In the genomic region with DNA sequence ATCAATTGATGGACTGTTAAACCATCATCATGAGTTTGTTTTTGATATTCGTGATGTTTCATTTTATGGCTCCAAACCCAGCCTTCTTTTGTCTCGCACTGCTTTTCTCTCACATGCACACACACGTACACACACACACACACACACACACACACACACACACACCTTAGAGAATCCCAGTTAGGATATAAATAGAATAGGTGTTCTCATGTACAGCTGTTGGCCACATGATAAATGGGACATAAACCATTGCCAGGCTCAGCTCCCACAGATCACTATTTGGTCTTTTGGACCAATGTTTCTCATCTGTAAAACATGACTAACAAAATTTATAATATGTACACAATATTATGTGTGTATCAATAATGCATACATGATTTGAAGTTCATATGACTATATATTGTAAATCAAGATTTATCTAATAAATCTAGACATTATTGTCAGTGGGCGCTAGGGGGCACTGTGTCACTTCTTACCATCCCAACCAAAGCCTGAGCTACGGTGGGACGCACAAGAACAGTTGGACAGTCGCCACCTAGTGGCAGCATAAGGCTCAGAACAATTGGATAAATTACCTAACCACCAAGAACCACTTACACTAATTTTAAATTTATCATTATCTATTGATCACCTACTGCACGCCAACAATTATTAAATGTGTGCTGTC, we compare ENCODE assay signal across 8 mouse cellular contexts.
DNase-seq lines count a peak whose midpoint lies in the region; ATAC-seq and TF ChIP-seq lines count a peak whose summit lies in the region.

No protein-coding gene starts in this region.

- CTCF ChIA-PET in Patski (lab: Charles Lee): interaction anchor here (0.6 to 4.3 kb wide), 19 partner anchors 16 to 443 kb away, joined by 3 to 34 read pairs (median 4); partner anchors contain the start of genes B230118H07Rik and Rag1

- WGBS in cerebellum, adult 2 months: 34% methylated on average over 8 of the region's 8 CpGs
- 34% methylated on average over 8 of the region's 8 CpGs for WGBS in hindbrain, embryonic 16.5 days

- in situ Hi-C loops in Patski (cut with MboI; ENCODE audit: low pct_unique_long_range_greater_than_20kb): loop anchor here (5.0 kb wide), 2 partner anchors 55 to 185 kb away; no protein-coding TSS in a partner anchor

- H3K4me3 ChIP-seq in cerebellum, adult 2 months (replicated peaks; ENCODE audit: insufficient read depth, low read depth, low read length): no peak overlapping the region
- no peak overlapping the region for H3K4me3 ChIP-seq in hindbrain, embryonic 16.5 days (ENCODE audit: low read length)

- TF ChIP-seq CTCF in Patski (IDR thresholded peaks at IDR 0.05): peak; percentile 99
- TF ChIP-seq CTCF in cerebellum, adult 2 months (IDR thresholded peaks at IDR 0.05; ENCODE audit: borderline replicate concordance, insufficient read depth, low read depth, low read length): peak; percentile 99

- H3K9ac ChIP-seq in hindbrain, embryonic 16.5 days (ENCODE audit: low read depth, low read length): no peak overlapping the region

- no peak overlapping the region for H3K4me2 ChIP-seq in hindbrain, embryonic 16.5 days (ENCODE audit: low read length)

- H3K4me1 ChIP-seq in cerebellum, adult 2 months (ENCODE audit: control insufficient read depth, insufficient read depth, low read length): no peaks in the 10 kb centered on the region
- H3K4me1 ChIP-seq in hindbrain, embryonic 16.5 days (ENCODE audit: control insufficient read depth, insufficient read depth, low read depth, low read length): no peaks in the 10 kb centered on the region

- peaks cover 39% of the 10 kb centered on the region for H3K27me3 ChIP-seq in Patski
- no peaks in the 10 kb centered on the region for H3K27me3 ChIP-seq in cerebellum, adult 2 months (ENCODE audit: control insufficient read depth, insufficient read depth, low read length)
- H3K27me3 ChIP-seq in hindbrain, embryonic 16.5 days (replicated peaks; ENCODE audit: control insufficient read depth, insufficient read depth, low read length): no peaks in the 10 kb centered on the region

- no peak for ATAC-seq in Patski
- ATAC-seq in hindbrain, embryonic 16.5 days: peak; percentile 54; the same call in 1 of the 2 replicates

- H3K36me3 ChIP-seq in hindbrain, embryonic 16.5 days (ENCODE audit: control insufficient read depth, insufficient read depth, low read length): no peaks in the 10 kb centered on the region

- POLR2A ChIA-PET in Patski (lab: Charles Lee): no interaction called here

- H3K27ac ChIP-seq in cerebellum, adult 2 months (ENCODE audit: insufficient read depth, low read length): no peak overlapping the region
- no peak overlapping the region for H3K27ac ChIP-seq in hindbrain, embryonic 16.5 days (ENCODE audit: low read depth, low read length)

- TF ChIP-seq POLR2A in cerebellum, adult 2 months (IDR thresholded peaks at IDR 0.05; ENCODE audit: borderline replicate concordance, insufficient read depth, low read length): no peak

- peak; percentile 37 for DNase-seq in Patski (ENCODE audit: low read depth, low spot score)
- peak; percentile 84 to 86 for DNase-seq in cerebellum, adult 2 months
- DNase-seq in frontal cortex, adult 2 months (ENCODE audit: extremely low spot score in 1 of 2, low spot score in 1 of 2): peak; percentile 45 to 89
- DNase-seq in layer of hippocampus, postnatal 25 days (ENCODE audit: extremely low spot score in 1 of 2, low spot score in 1 of 2): peak; percentile 69 to 95
- DNase-seq in lung, postnatal 4 days: peak; percentile 77 to 85
- DNase-seq in right cerebral cortex, postnatal 10 days (ENCODE audit: low spot score in 2 of 2): peak; percentile 73 to 87
- DNase-seq in urinary bladder, postnatal 14 days (ENCODE audit: low spot score): peak; percentile 88

- no peaks in the 10 kb centered on the region for H3K9me3 ChIP-seq in hindbrain, embryonic 16.5 days (ENCODE audit: control insufficient read depth, low read length)

Comparison
In these comparisons a context has a peak if more than half of its experiments do, and no peak if none do; other contexts are left out.
1. DNase-seq: peak in every context shown above with its lines; median percentile 88 in urinary bladder, postnatal 14 days; 85 in cerebellum, adult 2 months; 82 in layer of hippocampus, postnatal 25 days; 81 in lung, postnatal 4 days; 80 in right cerebral cortex, postnatal 10 days; 67 in frontal cortex, adult 2 months; 37 in Patski.